Mouse (Mus musculus): ENCODE data around the gene Dock1. TPM values are rescaled to one million over a fixed set of nuclear protein-coding genes. Genes with fewer than 3 reads are reported as not detected.

Gene Dock1
- polyA plus RNA-seq, 1 experiment from 2014 or later: 21.9 TPM

- H3K9me3 ChIP-seq (ENCODE audit: control insufficient read depth, low read length): no peaks in the 10 kb centered on the region
- no peak for ATAC-seq
- no peak overlapping the region for H3K4me2 ChIP-seq (ENCODE audit: low read depth, low read length)
- WGBS: 86% methylated on average over 4 of the region's 4 CpGs
- H3K27me3 ChIP-seq (replicated peaks; ENCODE audit: control insufficient read depth, insufficient read depth, low read length): no peaks in the 10 kb centered on the region
- no peaks in the 10 kb centered on the region for H3K4me1 ChIP-seq (ENCODE audit: control insufficient read depth, insufficient read depth, low read length)
- no peak overlapping the region for H3K9ac ChIP-seq (ENCODE audit: low read depth, low read length)
- no peaks in the 10 kb centered on the region for H3K36me3 ChIP-seq (ENCODE audit: control insufficient read depth, insufficient read depth, low read length)
- no peak overlapping the region for H3K4me3 ChIP-seq (ENCODE audit: low read length)
- H3K27ac ChIP-seq (ENCODE audit: low read length): no peak overlapping the region
Measured at GRCm38 (mm10) chr7:135089626-135090025, 419.2 kb downstream of the Dock1 start.

DNA sequence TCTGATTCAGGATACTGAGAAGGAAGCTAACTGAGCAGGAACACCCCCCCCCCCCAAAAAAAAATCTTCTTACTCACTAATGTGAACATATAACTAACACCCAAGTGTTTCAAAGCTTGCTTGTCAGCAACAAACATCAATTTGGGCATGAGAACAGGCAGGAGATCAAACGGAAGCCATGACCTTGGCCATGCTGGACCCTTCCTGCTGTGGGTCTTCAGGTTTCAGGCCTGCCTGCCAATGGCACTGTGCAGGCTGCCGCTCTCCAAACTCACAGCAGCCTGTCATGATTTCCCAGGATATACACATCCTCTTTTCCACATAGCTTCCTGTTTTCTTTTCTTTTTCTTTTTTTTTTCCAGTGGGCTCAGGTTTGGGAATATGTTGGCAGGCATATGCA, 423.4 kb downstream of the Dock1 start:
- Histone ChIP-seq H3K4me1 (ENCODE audit: control insufficient read depth, insufficient read depth, low read length) (no peaks in the 10 kb centered on the region), H3K36me3 (ENCODE audit: control insufficient read depth, insufficient read depth, low read length) (no peaks in the 10 kb centered on the region), H3K9ac (ENCODE audit: low read depth, low read length) (no peak overlapping the region), H3K27ac (ENCODE audit: low read length) (no peak overlapping the region), H3K27me3 (replicated peaks; ENCODE audit: control insufficient read depth, insufficient read depth, low read length) (no peaks in the 10 kb centered on the region), H3K9me3 (ENCODE audit: control insufficient read depth, low read length) (no peaks in the 10 kb centered on the region), H3K4me2 (ENCODE audit: low read depth, low read length) (no peak overlapping the region), H3K4me3 (ENCODE audit: low read length) (no peak overlapping the region)
- WGBS: 71% methylated on average over 2 of the region's 2 CpGs
- no peak for ATAC-seq

- WGBS: 96% methylated on average over 7 of the region's 7 CpGs
- no peak for ATAC-seq
- Histone ChIP-seq H3K9me3 (ENCODE audit: control insufficient read depth, low read length) (no peaks in the 10 kb centered on the region), H3K4me3 (ENCODE audit: low read length) (no peak overlapping the region), H3K27me3 (replicated peaks; ENCODE audit: control insufficient read depth, insufficient read depth, low read length) (no peaks in the 10 kb centered on the region), H3K27ac (ENCODE audit: low read length) (no peak overlapping the region), H3K36me3 (ENCODE audit: control insufficient read depth, insufficient read depth, low read length) (no peaks in the 10 kb centered on the region), H3K4me1 (ENCODE audit: control insufficient read depth, insufficient read depth, low read length) (no peaks in the 10 kb centered on the region), H3K9ac (ENCODE audit: low read depth, low read length) (no peak overlapping the region), H3K4me2 (ENCODE audit: low read depth, low read length) (no peak overlapping the region)
Measured at GRCm38 (mm10) chr7:135101921-135102320, 431.5 kb downstream of the Dock1 start.

DNA sequence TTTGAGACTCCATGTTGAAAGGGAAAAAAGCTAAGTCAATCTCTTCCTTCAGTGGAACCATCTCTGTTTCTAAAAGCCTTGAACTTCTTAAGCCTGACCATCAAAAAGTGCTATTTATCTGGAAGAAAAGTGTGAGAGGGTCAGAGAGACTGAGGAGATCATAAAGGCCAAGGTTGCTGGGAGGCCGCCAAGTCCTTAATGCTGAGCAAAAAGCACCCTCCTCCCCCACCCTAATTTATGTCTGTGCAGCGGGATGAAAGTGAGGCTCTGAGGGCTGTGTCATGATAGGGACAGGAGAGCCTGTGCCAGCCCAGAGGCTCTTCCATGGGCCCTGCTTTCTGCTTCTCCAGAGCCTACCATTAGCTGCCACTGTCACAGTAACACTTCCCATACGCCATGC, 436.1 kb downstream of the Dock1 start:
- no peak overlapping the region for H3K4me2 ChIP-seq (ENCODE audit: low read depth, low read length)
- H3K27me3 ChIP-seq (replicated peaks; ENCODE audit: control insufficient read depth, insufficient read depth, low read length): no peaks in the 10 kb centered on the region
- no peaks in the 10 kb centered on the region for H3K9me3 ChIP-seq (ENCODE audit: control insufficient read depth, low read length)
- 79% methylated on average over 3 of the region's 3 CpGs for WGBS
- no peaks in the 10 kb centered on the region for H3K4me1 ChIP-seq (ENCODE audit: control insufficient read depth, insufficient read depth, low read length)
- no peak overlapping the region for H3K9ac ChIP-seq (ENCODE audit: low read depth, low read length)
- no peak for ATAC-seq
- H3K4me3 ChIP-seq (ENCODE audit: low read length): no peak overlapping the region
- no peak overlapping the region for H3K27ac ChIP-seq (ENCODE audit: low read length)
- H3K36me3 ChIP-seq (ENCODE audit: control insufficient read depth, insufficient read depth, low read length): peaks cover 9% of the 10 kb centered on the region; the same call in 1 of the 2 replicates

GRCm38 (mm10) chr7:135110307-135110706, 439.9 kb downstream of the Dock1 start:
- Histone ChIP-seq H3K4me2 (ENCODE audit: low read depth, low read length) (no peak overlapping the region), H3K4me3 (ENCODE audit: low read length) (no peak overlapping the region), H3K4me1 (ENCODE audit: control insufficient read depth, insufficient read depth, low read length) (no peaks in the 10 kb centered on the region), H3K9me3 (ENCODE audit: control insufficient read depth, low read length) (no peaks in the 10 kb centered on the region), H3K27ac (ENCODE audit: low read length) (no peak overlapping the region), H3K36me3 (ENCODE audit: control insufficient read depth, insufficient read depth, low read length) (peaks cover 11% of the 10 kb centered on the region; the same call in 1 of the 2 replicates), H3K9ac (ENCODE audit: low read depth, low read length) (no peak overlapping the region), H3K27me3 (replicated peaks; ENCODE audit: control insufficient read depth, insufficient read depth, low read length) (no peaks in the 10 kb centered on the region)
- ATAC-seq: no peak
- WGBS: 90% methylated on average over 1 of the region's 1 CpGs

GRCm38 (mm10) chr7:135125296-135126065, 455.0 kb downstream of the Dock1 start:
- Histone ChIP-seq H3K9me3 (ENCODE audit: control insufficient read depth, low read length) (no peaks in the 10 kb centered on the region), H3K4me2 (ENCODE audit: low read depth, low read length) (no peak overlapping the region), H3K4me1 (ENCODE audit: control insufficient read depth, insufficient read depth, low read length) (no peaks in the 10 kb centered on the region), H3K27ac (ENCODE audit: low read length) (no peak overlapping the region), H3K9ac (ENCODE audit: low read depth, low read length) (no peak overlapping the region), H3K27me3 (replicated peaks; ENCODE audit: control insufficient read depth, insufficient read depth, low read length) (no peaks in the 10 kb centered on the region), H3K4me3 (ENCODE audit: low read length) (no peak overlapping the region), H3K36me3 (ENCODE audit: control insufficient read depth, insufficient read depth, low read length) (no peaks in the 10 kb centered on the region)
- ATAC-seq: no peak
- WGBS: 94% methylated on average over 10 of the region's 10 CpGs

GRCm38 (mm10) chr7:135132461-135132860, 462.0 kb downstream of the Dock1 start:
- Histone ChIP-seq H3K4me2 (ENCODE audit: low read depth, low read length) (no peak overlapping the region), H3K9ac (ENCODE audit: low read depth, low read length) (no peak overlapping the region), H3K27ac (ENCODE audit: low read length) (no peak overlapping the region), H3K36me3 (ENCODE audit: control insufficient read depth, insufficient read depth, low read length) (peaks cover 9% of the 10 kb centered on the region; the same call in 1 of the 2 replicates), H3K4me1 (ENCODE audit: control insufficient read depth, insufficient read depth, low read length) (no peaks in the 10 kb centered on the region), H3K9me3 (ENCODE audit: control insufficient read depth, low read length) (no peaks in the 10 kb centered on the region), H3K27me3 (replicated peaks; ENCODE audit: control insufficient read depth, insufficient read depth, low read length) (no peaks in the 10 kb centered on the region), H3K4me3 (ENCODE audit: low read length) (no peak overlapping the region)
- ATAC-seq: no peak
- 85% methylated on average over 4 of the region's 4 CpGs for WGBS

DNA sequence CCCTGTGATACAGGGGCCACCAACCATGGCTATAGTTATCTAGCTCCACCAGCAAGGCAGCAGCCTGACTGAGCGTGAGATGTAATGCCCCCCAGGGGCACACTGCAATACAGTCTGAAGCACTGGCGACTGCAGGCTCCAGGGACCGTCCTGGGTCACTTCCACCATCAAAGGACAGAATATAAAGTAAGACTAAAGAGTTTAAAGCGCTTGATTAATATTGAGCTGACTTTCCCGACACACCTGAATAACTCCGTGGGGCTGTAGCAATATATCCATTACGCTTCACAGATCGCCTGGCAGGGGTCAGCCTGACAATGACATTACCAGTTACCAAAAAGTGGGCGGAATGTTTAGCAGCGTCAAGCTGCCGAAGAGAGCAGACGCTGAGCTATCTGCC, 464.2 kb downstream of the Dock1 start:
- no peak overlapping the region for H3K4me3 ChIP-seq (ENCODE audit: low read length)
- H3K9me3 ChIP-seq (ENCODE audit: control insufficient read depth, low read length): no peaks in the 10 kb centered on the region
- no peak overlapping the region for H3K9ac ChIP-seq (ENCODE audit: low read depth, low read length)
- H3K27me3 ChIP-seq (replicated peaks; ENCODE audit: control insufficient read depth, insufficient read depth, low read length): no peaks in the 10 kb centered on the region
- no peaks in the 10 kb centered on the region for H3K4me1 ChIP-seq (ENCODE audit: control insufficient read depth, insufficient read depth, low read length)
- ATAC-seq: no peak
- no peak overlapping the region for H3K27ac ChIP-seq (ENCODE audit: low read length)
- 73% methylated on average over 12 of the region's 12 CpGs for WGBS
- H3K36me3 ChIP-seq (ENCODE audit: control insufficient read depth, insufficient read depth, low read length): peaks cover 12% of the 10 kb centered on the region
- no peak overlapping the region for H3K4me2 ChIP-seq (ENCODE audit: low read depth, low read length)

DNA sequence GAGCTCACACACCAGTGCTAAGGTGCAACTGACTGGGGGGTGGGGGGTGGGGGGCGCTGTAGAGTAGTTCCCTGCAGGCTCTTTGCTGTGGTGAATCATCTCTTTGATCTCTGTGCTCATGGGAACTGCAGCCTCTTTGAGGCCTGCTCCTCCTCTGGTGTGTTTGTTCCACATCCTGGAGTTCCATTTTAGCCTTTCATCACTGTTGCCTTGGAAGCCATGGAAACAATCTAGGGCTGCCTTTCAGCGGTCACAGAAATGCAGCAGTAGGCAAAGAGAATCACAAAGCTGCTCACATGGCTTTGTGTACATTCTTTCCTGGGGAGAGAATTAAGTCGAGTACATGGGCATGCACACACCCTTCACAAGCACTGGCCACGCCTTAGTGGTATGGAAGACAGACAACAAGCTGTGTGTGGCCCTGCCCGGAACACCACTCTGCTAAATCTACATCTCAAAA, 468.7 kb downstream of the Dock1 start:
- ATAC-seq: no peak
- no peaks in the 10 kb centered on the region for H3K27me3 ChIP-seq (replicated peaks; ENCODE audit: control insufficient read depth, insufficient read depth, low read length)
- 52% methylated on average over 5 of the region's 5 CpGs for WGBS
- no peak overlapping the region for H3K4me2 ChIP-seq (ENCODE audit: low read depth, low read length)
- H3K36me3 ChIP-seq (ENCODE audit: control insufficient read depth, insufficient read depth, low read length): peaks cover 11% of the 10 kb centered on the region
- no peaks in the 10 kb centered on the region for H3K9me3 ChIP-seq (ENCODE audit: control insufficient read depth, low read length)
- no peak overlapping the region for H3K4me3 ChIP-seq (ENCODE audit: low read length)
- no peak overlapping the region for H3K9ac ChIP-seq (ENCODE audit: low read depth, low read length)
- H3K4me1 ChIP-seq (ENCODE audit: control insufficient read depth, insufficient read depth, low read length): no peaks in the 10 kb centered on the region
- no peak overlapping the region for H3K27ac ChIP-seq (ENCODE audit: low read length)

DNA sequence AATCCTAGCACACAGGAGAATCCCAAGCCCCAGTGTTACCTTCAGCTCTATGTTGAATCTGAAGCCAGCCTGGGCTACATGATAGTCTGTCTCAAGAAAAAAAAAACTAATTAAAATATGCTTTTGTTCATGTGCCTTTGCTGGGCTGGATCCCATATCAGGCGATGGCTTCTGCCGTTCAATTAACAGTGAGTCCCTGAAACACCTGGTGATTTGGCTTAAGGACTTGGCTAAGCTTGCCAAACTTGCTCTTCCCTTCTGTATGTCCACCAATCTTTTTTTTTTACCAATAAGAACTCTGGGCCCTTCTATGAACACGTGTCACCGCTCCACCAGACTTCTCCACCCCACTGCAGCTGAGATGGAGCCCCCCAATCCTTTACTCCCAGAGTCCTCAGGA, 474.3 kb downstream of the Dock1 start:
- ATAC-seq: no peak

More for the DNA sequence above, 474.3 kb downstream of the Dock1 start:
- no peak overlapping the region for H3K4me2 ChIP-seq (ENCODE audit: low read depth, low read length)
- peaks cover 8% of the 10 kb centered on the region; the same call in 1 of the 2 replicates for H3K36me3 ChIP-seq (ENCODE audit: control insufficient read depth, insufficient read depth, low read length)
- H3K9ac ChIP-seq (ENCODE audit: low read depth, low read length): no peak overlapping the region
- H3K4me3 ChIP-seq (ENCODE audit: low read length): no peak overlapping the region
- H3K4me1 ChIP-seq (ENCODE audit: control insufficient read depth, insufficient read depth, low read length): no peaks in the 10 kb centered on the region
- H3K9me3 ChIP-seq (ENCODE audit: control insufficient read depth, low read length): no peaks in the 10 kb centered on the region
- no peaks in the 10 kb centered on the region for H3K27me3 ChIP-seq (replicated peaks; ENCODE audit: control insufficient read depth, insufficient read depth, low read length)
- 95% methylated on average over 4 of the region's 4 CpGs for WGBS
- no peak overlapping the region for H3K27ac ChIP-seq (ENCODE audit: low read length)

Data from intestine, embryonic 16.5 days (tissue).